Mouse (Mus musculus): ENCODE measurements around the gene Rcc1. TPM values are rescaled to one million over a fixed set of nuclear protein-coding genes. Genes with fewer than 3 reads are reported as not detected.

Gene Rcc1
- polyA plus RNA-seq, 1 experiment from 2014 or later = 93.4 TPM

- Histone ChIP-seq H3K36me3 (peaks cover 43% of the 10 kb centered on the region), H3K27me3 (ENCODE audit: insufficient read depth, poor library complexity, severe bottlenecking) (no peaks in the 10 kb centered on the region), H3K27ac (peak overlapping the region; percentile 95), H3K4me1 (peaks cover 15% of the 10 kb centered on the region), H3K9me3 (no peaks in the 10 kb centered on the region), H3K4me3 (peak overlapping the region; percentile 85)
- 13% methylated on average over 10 of the region's 10 CpGs for WGBS
- DNase-seq (ENCODE audit: low spot score) = no peak
These were observed 23.5 kb downstream of the Rcc1 start for GRCm38 (mm10) chr4:132329835-132330354.

- DNase-seq (ENCODE audit: low spot score) = peak; percentile 98
- H3K27ac ChIP-seq = peak within 1 kb of the TSS; percentile 95
- H3K4me3 ChIP-seq = peak within 1 kb of the TSS; percentile 85
- peaks cover 15% of the 10 kb centered on the region for H3K4me1 ChIP-seq
- no peaks in the 10 kb centered on the region for H3K27me3 ChIP-seq (ENCODE audit: insufficient read depth, poor library complexity, severe bottlenecking)
- H3K9me3 ChIP-seq = no peaks in the 10 kb centered on the region
- under 1% methylated on average over 52 of the region's 52 CpGs for WGBS
- H3K36me3 ChIP-seq = peaks cover 43% of the 10 kb centered on the region
These were observed 24.1 kb downstream of the Rcc1 start, which contains the start of gene Trnau1ap for GRCm38 (mm10) chr4:132329115-132329834. Gene Trnau1ap (minus strand): TSS chr4:132329538.

- WGBS = 48% methylated on average over 14 of the region's 14 CpGs
- H3K27me3 ChIP-seq (ENCODE audit: insufficient read depth, poor library complexity, severe bottlenecking) = no peaks in the 10 kb centered on the region
- H3K36me3 ChIP-seq = peaks cover 43% of the 10 kb centered on the region
- peak overlapping the region; percentile 85 for H3K4me3 ChIP-seq
- DNase-seq (ENCODE audit: low spot score) = no peak
- peak overlapping the region; percentile 95 for H3K27ac ChIP-seq
- H3K4me1 ChIP-seq = peaks cover 15% of the 10 kb centered on the region
- no peaks in the 10 kb centered on the region for H3K9me3 ChIP-seq
These were observed 24.9 kb downstream of the Rcc1 start for GRCm38 (mm10) chr4:132328391-132328982.

GRCm38 (mm10) chr4:132326481-132326880, 26.9 kb downstream of the Rcc1 start:
- WGBS = 84% methylated on average over 5 of the region's 5 CpGs
- peaks cover 15% of the 10 kb centered on the region for H3K4me1 ChIP-seq
- H3K27ac ChIP-seq = no peak overlapping the region
- peaks cover 38% of the 10 kb centered on the region for H3K36me3 ChIP-seq
- H3K4me3 ChIP-seq = no peak overlapping the region
- no peak for DNase-seq (ENCODE audit: low spot score)
- H3K9me3 ChIP-seq = no peaks in the 10 kb centered on the region
- no peaks in the 10 kb centered on the region for H3K27me3 ChIP-seq (ENCODE audit: insufficient read depth, poor library complexity, severe bottlenecking)

GRCm38 (mm10) chr4:132315711-132316110, 37.7 kb downstream of the Rcc1 start:
- Histone ChIP-seq H3K27me3 (ENCODE audit: insufficient read depth, poor library complexity, severe bottlenecking) (no peaks in the 10 kb centered on the region), H3K9me3 (no peaks in the 10 kb centered on the region), H3K4me3 (no peak overlapping the region), H3K4me1 (no peaks in the 10 kb centered on the region), H3K36me3 (peaks cover 80% of the 10 kb centered on the region), H3K27ac (0 out of 2 replicates have a peak overlapping the region, but pooled peaks have one; percentile 42)
- 76% methylated on average over 8 of the region's 8 CpGs for WGBS
- DNase-seq (ENCODE audit: low spot score) = no peak

GRCm38 (mm10) chr4:132312627-132313026, 40.8 kb downstream of the Rcc1 start:
- no peak overlapping the region for H3K4me3 ChIP-seq
- no peak for DNase-seq (ENCODE audit: low spot score)
- H3K36me3 ChIP-seq = peaks cover 68% of the 10 kb centered on the region
- peaks cover 7% of the 10 kb centered on the region for H3K4me1 ChIP-seq
- 82% methylated on average over 5 of the region's 5 CpGs for WGBS
- H3K9me3 ChIP-seq = no peaks in the 10 kb centered on the region
- H3K27me3 ChIP-seq (ENCODE audit: insufficient read depth, poor library complexity, severe bottlenecking) = no peaks in the 10 kb centered on the region
- no peak overlapping the region for H3K27ac ChIP-seq

- DNase-seq (ENCODE audit: low spot score) = no peak
- WGBS = 44% methylated on average over 3 of the region's 3 CpGs
- peaks cover 60% of the 10 kb centered on the region for H3K36me3 ChIP-seq
These were observed 41.6 kb downstream of the Rcc1 start for GRCm38 (mm10) chr4:132311801-132312200.

GRCm38 (mm10) chr4:132311209-132311608, 42.2 kb downstream of the Rcc1 start:
- Histone ChIP-seq H3K4me3 (no peak overlapping the region), H3K27ac (no peak overlapping the region), H3K9me3 (no peaks in the 10 kb centered on the region), H3K36me3 (peaks cover 55% of the 10 kb centered on the region), H3K4me1 (peaks cover 7% of the 10 kb centered on the region), H3K27me3 (ENCODE audit: insufficient read depth, poor library complexity, severe bottlenecking) (no peaks in the 10 kb centered on the region)
- 52% methylated on average over 1 of the region's 1 CpGs for WGBS
- DNase-seq (ENCODE audit: low spot score) = no peak

More at GRCm38 (mm10) chr4:132311801-132312200, 41.6 kb downstream of the Rcc1 start:
- H3K4me1 ChIP-seq = peaks cover 7% of the 10 kb centered on the region
- no peaks in the 10 kb centered on the region for H3K27me3 ChIP-seq (ENCODE audit: insufficient read depth, poor library complexity, severe bottlenecking)
- H3K27ac ChIP-seq = no peak overlapping the region
- H3K9me3 ChIP-seq = no peaks in the 10 kb centered on the region
- H3K4me3 ChIP-seq = no peak overlapping the region

GRCm38 (mm10) chr4:132309849-132310472, 43.4 kb downstream of the Rcc1 start:
- 32% methylated on average over 10 of the region's 10 CpGs for WGBS

GRCm38 (mm10) chr4:132309140-132309848, 44.1 kb downstream of the Rcc1 start:
- Histone ChIP-seq H3K4me3 (peak overlapping the region; percentile 79), H3K27me3 (ENCODE audit: insufficient read depth, poor library complexity, severe bottlenecking) (no peaks in the 10 kb centered on the region), H3K36me3 (peaks cover 47% of the 10 kb centered on the region), H3K4me1 (peaks cover 7% of the 10 kb centered on the region), H3K9me3 (no peaks in the 10 kb centered on the region), H3K27ac (peak overlapping the region; percentile 94)
- WGBS = under 1% methylated on average over 15 of the region's 15 CpGs
- DNase-seq (ENCODE audit: low spot score) = no peak

More at GRCm38 (mm10) chr4:132309849-132310472, 43.4 kb downstream of the Rcc1 start:
- no peak for DNase-seq (ENCODE audit: low spot score)
- Histone ChIP-seq H3K36me3 (peaks cover 49% of the 10 kb centered on the region), H3K9me3 (no peaks in the 10 kb centered on the region), H3K27me3 (ENCODE audit: insufficient read depth, poor library complexity, severe bottlenecking) (no peaks in the 10 kb centered on the region), H3K27ac (peak overlapping the region; percentile 94), H3K4me3 (peak overlapping the region; percentile 79), H3K4me1 (peaks cover 7% of the 10 kb centered on the region)

- 1% methylated on average over 41 of the region's 41 CpGs for WGBS
- peak overlapping the region; percentile 94 for H3K27ac ChIP-seq
- H3K4me1 ChIP-seq = peaks cover 7% of the 10 kb centered on the region
- no peaks in the 10 kb centered on the region for H3K9me3 ChIP-seq
- DNase-seq (ENCODE audit: low spot score) = peak; percentile 95
- H3K27me3 ChIP-seq (ENCODE audit: insufficient read depth, poor library complexity, severe bottlenecking) = no peaks in the 10 kb centered on the region
- peak overlapping the region; percentile 79 for H3K4me3 ChIP-seq
- H3K36me3 ChIP-seq = peaks cover 40% of the 10 kb centered on the region
These were observed 44.8 kb downstream of the Rcc1 start for GRCm38 (mm10) chr4:132308437-132309139.

GRCm38 (mm10) chr4:132306004-132306403, 47.4 kb downstream of the Rcc1 start:
- H3K4me3 ChIP-seq = no peak overlapping the region
- H3K36me3 ChIP-seq = peaks cover 17% of the 10 kb centered on the region
- WGBS = 79% methylated on average over 6 of the region's 6 CpGs
- no peaks in the 10 kb centered on the region for H3K27me3 ChIP-seq (ENCODE audit: insufficient read depth, poor library complexity, severe bottlenecking)
- H3K9me3 ChIP-seq = no peaks in the 10 kb centered on the region
- H3K4me1 ChIP-seq = peaks cover 22% of the 10 kb centered on the region
- no peak for DNase-seq (ENCODE audit: low spot score)
- no peak overlapping the region for H3K27ac ChIP-seq
